Mouse (Mus musculus) hindbrain, embryonic 11.5 days (tissue): Measurements from ENCODE around the gene Adam1b. TPM values are rescaled to one million over a fixed set of nuclear protein-coding genes. Genes with fewer than 3 reads are reported as not detected.

Experiments
- polyA plus RNA-seq: library from polyadenylated mRNA; unstranded; fragments of >200 nt; fragmentation: Nextera tagmentation; extraction: Ambion mirVana; gene quantifications from 2 replicates; pipeline ENCODE4 v1.2.1, GENCODE M21; 2014

Gene Adam1b
- polyA plus RNA-seq, 1 experiment from 2014 or later, result not detected

Other genes with a start within 250 kb of the Adam1b start
- 76.7 and 84.7 TPM in 2 replicates for gene Trafd1, start 117.8 kb downstream of the Adam1b start, polyA plus RNA-seq
- 48.9 and 53.3 TPM in 2 replicates for gene Naa25, start 105.5 kb downstream of the Adam1b start, polyA plus RNA-seq
- 0.85 and 1.1 TPM in 2 replicates for gene Tmem116, start 51.5 kb downstream of the Adam1b start, polyA plus RNA-seq
- gene Erp29, start 50.9 kb downstream of the Adam1b start, polyA plus RNA-seq, result 111 and 113 TPM in 2 replicates
- gene Adam1a, start 42.0 kb upstream of the Adam1b start, polyA plus RNA-seq, result 2.1 and 3.8 TPM in 2 replicates
- gene Gm42878, start 42.0 kb upstream of the Adam1b start, polyA plus RNA-seq, result not detected in 2 replicates
- 61.8 and 66.5 TPM in 2 replicates for gene Mapkapk5, start 42.5 kb upstream of the Adam1b start, polyA plus RNA-seq
- 36.0 and 63.3 TPM in 2 replicates for gene Aldh2, start 90.4 kb upstream of the Adam1b start, polyA plus RNA-seq
- 1.8 and 2.8 TPM in 2 replicates for gene Acad12, start 115.5 kb upstream of the Adam1b start, polyA plus RNA-seq
- 2.1 and 2.5 TPM in 2 replicates for gene Acad10, start 157.1 kb upstream of the Adam1b start, polyA plus RNA-seq
- gene Brap, start 157.1 kb upstream of the Adam1b start, polyA plus RNA-seq, result 36.8 and 38.8 TPM in 2 replicates
- 63.5 and 75.2 TPM in 2 replicates for gene Atxn2, start 207.9 kb upstream of the Adam1b start, polyA plus RNA-seq